Mouse (Mus musculus) urinary bladder, postnatal 14 days (tissue): ENCODE data around the gene Ces1b.
A peak's percentile ranks its signal among the peaks of the same experiment; 100 is the strongest.

Experiments
- DNase-seq: peaks from one replicate; pipeline ENCODE4 v3.0.0; 2021; ENCODE audit warnings: low spot score

The Ces1b gene

GRCm38 (mm10) chr8:93079887-93080286, at the start of gene Ces1b:
Gene Ces1b, minus strand, starts transcription at chr8:93080017.
- DNase-seq, result no peak

GRCm38 (mm10) chr8:93126476-93126875, 46.7 kb upstream of the Ces1b start:
- no peak for DNase-seq

GRCm38 (mm10) chr8:93122005-93122404, 42.2 kb upstream of the Ces1b start:
- no peak for DNase-seq

- peak; percentile 20 for DNase-seq
Observed at GRCm38 (mm10) chr8:93095376-93095775, 15.6 kb upstream of the Ces1b start.

- no peak for DNase-seq
Observed at GRCm38 (mm10) chr8:93091324-93091723, 11.5 kb upstream of the Ces1b start.

- no peak for DNase-seq
Observed at GRCm38 (mm10) chr8:93088686-93089122, 8.9 kb upstream of the Ces1b start.

GRCm38 (mm10) chr8:93088193-93088592, 8.4 kb upstream of the Ces1b start:
- no peak for DNase-seq

- no peak for DNase-seq
Observed at GRCm38 (mm10) chr8:93075251-93075650, 4.6 kb downstream of the Ces1b start.

GRCm38 (mm10) chr8:93063416-93064117, 16.2 kb downstream of the Ces1b start:
- DNase-seq, result no peak

GRCm38 (mm10) chr8:93059185-93059584, 20.6 kb downstream of the Ces1b start:
- DNase-seq, result peak; percentile 64

- DNase-seq, result no peak
Observed at GRCm38 (mm10) chr8:93055238-93055637, 24.6 kb downstream of the Ces1b start.

GRCm38 (mm10) chr8:93048510-93049416, 31.1 kb downstream of the Ces1b start:
- no peak for DNase-seq

- no peak for DNase-seq
Observed at GRCm38 (mm10) chr8:93048092-93048491, 31.7 kb downstream of the Ces1b start, which contains the start of gene Ces1a. Gene Ces1a, minus strand, starts transcription at chr8:93048192.

GRCm38 (mm10) chr8:93043083-93043482, 36.7 kb downstream of the Ces1b start:
- no peak for DNase-seq

- no peak for DNase-seq
Observed at GRCm38 (mm10) chr8:93040776-93041567, 38.8 kb downstream of the Ces1b start.

GRCm38 (mm10) chr8:93040256-93040655, 39.6 kb downstream of the Ces1b start:
- no peak for DNase-seq

GRCm38 (mm10) chr8:93038831-93039230, 41.0 kb downstream of the Ces1b start:
- DNase-seq, result no peak

GRCm38 (mm10) chr8:93030664-93031063, 49.2 kb downstream of the Ces1b start:
- no peak for DNase-seq

GRCm38 (mm10) chr8:93021738-93022137, 58.1 kb downstream of the Ces1b start:
- DNase-seq, result no peak

GRCm38 (mm10) chr8:93014300-93014699, 65.5 kb downstream of the Ces1b start:
- no peak for DNase-seq

- DNase-seq, result no peak
Observed at GRCm38 (mm10) chr8:93012226-93012625, 67.6 kb downstream of the Ces1b start.

GRCm38 (mm10) chr8:93011439-93011838, 68.4 kb downstream of the Ces1b start:
- peak; percentile 87 for DNase-seq
